Mouse (Mus musculus): ENCODE data around the gene Ephx1. TPM values are rescaled to one million over a fixed set of nuclear protein-coding genes. Genes with fewer than 3 reads are reported as not detected.

Gene Ephx1
- 2.0 and 2.6 TPM in 2 replicates for polyA plus RNA-seq (2015; fragmentation: Nextera tagmentation; extraction: Ambion mirVana)

DNA sequence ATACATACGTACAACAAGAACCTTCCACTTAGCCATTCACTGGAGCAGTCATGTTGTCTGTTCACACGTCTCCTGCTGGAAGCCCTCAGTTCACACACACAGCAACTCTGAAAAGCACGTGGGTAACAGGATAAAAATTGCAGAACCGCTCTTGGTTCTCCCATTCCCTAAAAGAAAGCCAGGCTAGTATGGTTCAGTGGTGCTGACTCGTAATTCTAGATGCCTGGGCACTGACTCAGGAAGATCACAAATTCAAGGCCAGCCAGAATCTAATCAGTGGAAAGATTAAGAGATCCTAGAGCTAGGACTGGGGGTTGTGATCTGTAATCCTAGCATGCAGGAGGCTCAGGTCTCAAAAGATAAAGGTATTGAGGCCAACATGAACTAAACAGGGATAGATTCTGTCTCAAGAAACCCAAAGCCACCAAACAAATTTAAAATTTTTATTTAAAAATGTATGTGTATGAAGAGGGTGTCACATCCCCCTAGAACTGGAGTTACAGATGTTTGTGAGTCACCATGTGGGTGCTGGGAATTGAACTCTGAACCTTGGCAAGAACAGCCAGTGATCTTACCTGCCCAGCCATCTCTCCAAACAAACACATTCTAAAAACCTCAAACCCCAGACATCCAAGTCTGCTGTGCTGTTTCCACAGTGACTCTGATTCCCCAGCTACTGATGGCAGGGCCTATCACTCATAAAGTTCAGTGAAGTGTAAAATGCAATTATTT, at the start of gene Ephx1:
Ephx1 (minus strand) TSS at position 149 of the 732 bp plus-strand sequence.
- no peak within 1 kb of the TSS for H3K4me2 ChIP-seq (replicated peaks)
- peaks cover 12% of the 10 kb centered on the region for H3K4me1 ChIP-seq (replicated peaks)
- H3K27me3 ChIP-seq: peaks cover 10% of the 10 kb centered on the region; the same call in 1 of the 2 replicates
- no peaks in the 10 kb centered on the region for H3K36me3 ChIP-seq
- WGBS: 69% methylated on average over 5 of the region's 5 CpGs
- no peak for ATAC-seq
- H3K9me3 ChIP-seq: no peaks in the 10 kb centered on the region
- H3K4me3 ChIP-seq (replicated peaks): no peak within 1 kb of the TSS
- no peak within 1 kb of the TSS for H3K9ac ChIP-seq (replicated peaks)
- H3K27ac ChIP-seq: no peak within 1 kb of the TSS

DNA sequence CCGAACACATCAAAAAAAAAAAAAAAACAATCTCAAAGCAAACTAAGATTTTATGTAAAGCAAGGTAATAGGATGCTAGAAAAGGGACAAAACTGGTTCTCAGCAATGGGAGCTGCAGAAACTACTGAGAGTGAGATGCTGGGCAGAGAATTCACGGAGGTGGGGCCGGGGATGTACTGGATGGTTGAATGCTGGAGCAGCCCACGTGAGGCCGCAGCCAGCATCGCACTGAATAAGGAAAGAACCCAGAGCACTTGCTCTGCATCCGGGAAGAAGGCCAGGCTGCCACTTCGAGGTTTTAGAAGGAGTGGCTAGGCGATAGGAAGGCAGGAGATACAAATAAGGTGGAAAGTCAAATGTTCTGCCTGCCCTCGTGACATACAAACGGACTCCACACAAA, 49.0 kb upstream of the Ephx1 start:
- H3K27ac ChIP-seq: no peak overlapping the region
- no peaks in the 10 kb centered on the region for H3K36me3 ChIP-seq
- no peaks in the 10 kb centered on the region for H3K27me3 ChIP-seq
- H3K4me1 ChIP-seq (replicated peaks): no peaks in the 10 kb centered on the region
- no peak overlapping the region for H3K4me3 ChIP-seq (replicated peaks)
- no peak overlapping the region for H3K9ac ChIP-seq (replicated peaks)
- ATAC-seq: no peak
- no peaks in the 10 kb centered on the region for H3K9me3 ChIP-seq
- H3K4me2 ChIP-seq (replicated peaks): no peak overlapping the region
- 78% methylated on average over 11 of the region's 11 CpGs for WGBS

DNA sequence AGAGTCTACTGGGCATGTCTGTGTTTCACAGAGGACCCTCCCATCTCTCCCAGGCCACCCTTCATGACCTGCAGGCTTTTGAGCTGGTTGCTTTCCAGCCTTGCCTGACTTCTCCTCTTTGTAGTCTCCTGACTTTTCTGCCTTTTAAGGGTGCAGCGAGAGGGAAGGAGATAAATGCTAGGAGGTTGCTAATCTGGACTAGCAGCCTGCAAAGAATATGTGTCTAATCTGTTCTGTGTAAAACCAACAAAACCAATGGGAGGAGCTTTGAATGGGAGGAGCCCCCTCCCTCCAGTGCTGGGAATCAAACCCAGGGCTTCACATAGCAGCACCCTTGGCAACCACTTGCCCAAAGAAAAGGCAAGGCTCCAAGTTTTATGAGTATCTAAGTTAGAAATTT, 47.6 kb upstream of the Ephx1 start:
- H3K27me3 ChIP-seq: no peaks in the 10 kb centered on the region
- H3K36me3 ChIP-seq: no peaks in the 10 kb centered on the region
- WGBS: 59% methylated on average over 1 of the region's 1 CpGs
- H3K27ac ChIP-seq: no peak overlapping the region
- no peaks in the 10 kb centered on the region for H3K9me3 ChIP-seq
- H3K4me1 ChIP-seq (replicated peaks): no peaks in the 10 kb centered on the region
- no peak overlapping the region for H3K4me2 ChIP-seq (replicated peaks)
- ATAC-seq: no peak
- H3K9ac ChIP-seq (replicated peaks): no peak overlapping the region
- no peak overlapping the region for H3K4me3 ChIP-seq (replicated peaks)

DNA sequence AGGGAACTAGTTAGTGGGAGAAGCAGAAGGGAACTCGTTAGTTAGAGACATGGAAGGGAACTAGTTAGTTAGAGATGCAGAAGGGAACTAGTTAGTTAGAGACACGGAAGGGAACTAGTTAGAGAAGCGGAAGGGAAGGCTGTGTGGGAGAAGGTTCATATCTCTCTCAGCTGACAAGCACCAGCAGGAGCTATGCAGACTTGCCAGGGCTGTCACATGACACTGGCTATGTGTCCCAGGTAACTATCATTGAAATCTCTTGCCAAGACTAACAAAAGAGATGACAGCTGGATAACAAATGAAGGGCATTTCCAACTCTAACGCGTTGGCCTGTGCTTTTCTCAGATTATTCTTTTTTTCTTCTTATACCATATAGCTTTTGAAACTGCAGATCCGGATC, 43.9 kb upstream of the Ephx1 start:
- H3K9ac ChIP-seq (replicated peaks): no peak overlapping the region
- no peaks in the 10 kb centered on the region for H3K4me1 ChIP-seq (replicated peaks)
- no peak for ATAC-seq
- no peak overlapping the region for H3K27ac ChIP-seq
- no peak overlapping the region for H3K4me3 ChIP-seq (replicated peaks)
- H3K9me3 ChIP-seq: no peaks in the 10 kb centered on the region
- no peaks in the 10 kb centered on the region for H3K36me3 ChIP-seq
- H3K4me2 ChIP-seq (replicated peaks): no peak overlapping the region
- 85% methylated on average over 6 of the region's 6 CpGs for WGBS
- no peaks in the 10 kb centered on the region for H3K27me3 ChIP-seq

DNA sequence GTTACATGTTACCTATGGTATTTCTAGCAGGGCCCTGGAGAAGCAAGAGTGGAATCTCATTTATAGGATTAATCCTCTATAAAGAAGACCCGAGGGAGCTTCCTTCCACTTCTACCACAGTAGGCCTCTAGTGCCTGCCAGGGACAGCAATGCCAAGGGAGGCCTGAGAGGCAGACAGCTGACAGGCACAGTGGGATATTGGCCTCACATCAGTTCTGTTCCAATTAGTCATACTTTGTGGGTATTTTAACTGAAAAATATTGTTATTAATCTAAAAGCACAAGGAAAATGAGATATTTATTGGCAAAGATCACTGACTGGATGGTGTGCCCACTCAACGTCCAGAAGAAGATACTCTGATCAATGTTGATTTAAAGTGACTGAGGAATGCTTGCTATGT, 43.3 kb upstream of the Ephx1 start:
- no peaks in the 10 kb centered on the region for H3K36me3 ChIP-seq
- H3K9me3 ChIP-seq: no peaks in the 10 kb centered on the region
- no peak overlapping the region for H3K4me3 ChIP-seq (replicated peaks)
- no peaks in the 10 kb centered on the region for H3K4me1 ChIP-seq (replicated peaks)
- no peak overlapping the region for H3K27ac ChIP-seq
- no peak for ATAC-seq
- no peak overlapping the region for H3K9ac ChIP-seq (replicated peaks)
- no peaks in the 10 kb centered on the region for H3K27me3 ChIP-seq
- 68% methylated on average over 2 of the region's 2 CpGs for WGBS
- no peak overlapping the region for H3K4me2 ChIP-seq (replicated peaks)

DNA sequence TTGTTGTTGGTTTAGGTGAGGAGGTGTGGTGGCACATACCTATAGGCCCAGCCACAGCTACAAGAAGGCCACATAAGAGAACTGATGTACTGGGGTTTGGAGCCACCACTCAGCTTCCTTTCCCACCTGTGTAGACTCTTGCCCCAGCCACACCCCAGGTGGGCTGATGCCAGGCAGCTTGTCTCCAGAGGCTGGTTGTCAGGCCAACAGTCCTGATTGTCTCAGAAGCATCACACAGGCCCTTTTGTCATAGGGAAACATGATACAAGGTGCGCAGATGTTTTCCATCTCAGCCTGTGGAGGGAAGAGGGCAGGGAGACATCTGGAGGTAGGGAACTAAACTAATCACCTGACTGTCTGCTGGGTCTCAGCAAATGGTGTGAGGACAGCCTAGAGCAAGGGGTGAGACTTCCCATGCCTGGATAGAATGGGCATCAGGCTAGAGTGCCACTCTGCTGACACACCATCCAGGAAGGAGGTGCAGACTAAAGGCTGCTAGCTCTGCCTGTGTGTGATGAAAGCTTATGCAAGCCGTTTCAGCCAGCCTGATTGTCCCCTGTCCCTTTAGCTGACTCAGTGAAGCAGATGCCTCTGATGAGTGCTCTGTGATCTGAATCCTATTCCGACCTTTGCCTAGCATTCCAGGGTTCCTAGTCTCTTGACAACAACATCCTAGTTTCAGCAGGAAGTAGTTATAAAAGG, 41.2 kb upstream of the Ephx1 start:
- H3K27me3 ChIP-seq: no peaks in the 10 kb centered on the region
- no peak overlapping the region for H3K9ac ChIP-seq (replicated peaks)
- no peak overlapping the region for H3K27ac ChIP-seq
- no peak overlapping the region for H3K4me3 ChIP-seq (replicated peaks)
- no peak overlapping the region for H3K4me2 ChIP-seq (replicated peaks)
- no peaks in the 10 kb centered on the region for H3K9me3 ChIP-seq
- no peaks in the 10 kb centered on the region for H3K4me1 ChIP-seq (replicated peaks)
- no peaks in the 10 kb centered on the region for H3K36me3 ChIP-seq
- ATAC-seq: no peak
- 69% methylated on average over 3 of the region's 3 CpGs for WGBS

DNA sequence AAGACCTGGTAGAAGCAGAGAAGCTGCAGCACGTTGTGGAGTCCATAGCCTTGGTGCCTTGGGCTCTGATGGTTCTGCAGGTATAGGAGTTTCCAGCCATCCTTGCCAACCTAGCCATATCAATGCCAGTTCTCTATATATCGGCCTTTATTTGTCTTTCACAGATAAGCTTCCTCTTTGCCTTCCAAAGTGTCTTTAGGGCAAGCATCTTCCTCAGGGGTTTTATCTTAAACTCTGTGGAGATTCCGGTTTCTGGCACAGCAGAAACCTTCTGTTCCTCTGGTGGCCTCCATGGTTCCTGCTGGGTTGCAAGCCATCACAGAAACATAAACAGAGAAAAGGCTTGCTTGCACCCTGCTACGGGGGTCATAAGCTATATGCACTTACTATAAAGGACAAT, 32.2 kb upstream of the Ephx1 start:
- Histone ChIP-seq H3K9me3 (no peaks in the 10 kb centered on the region), H3K9ac (replicated peaks) (no peak overlapping the region), H3K4me2 (replicated peaks) (no peak overlapping the region), H3K36me3 (no peaks in the 10 kb centered on the region), H3K4me1 (replicated peaks) (no peaks in the 10 kb centered on the region), H3K27me3 (no peaks in the 10 kb centered on the region), H3K4me3 (replicated peaks) (no peak overlapping the region), H3K27ac (no peak overlapping the region)
- ATAC-seq: no peak
- 91% methylated on average over 4 of the region's 4 CpGs for WGBS

DNA sequence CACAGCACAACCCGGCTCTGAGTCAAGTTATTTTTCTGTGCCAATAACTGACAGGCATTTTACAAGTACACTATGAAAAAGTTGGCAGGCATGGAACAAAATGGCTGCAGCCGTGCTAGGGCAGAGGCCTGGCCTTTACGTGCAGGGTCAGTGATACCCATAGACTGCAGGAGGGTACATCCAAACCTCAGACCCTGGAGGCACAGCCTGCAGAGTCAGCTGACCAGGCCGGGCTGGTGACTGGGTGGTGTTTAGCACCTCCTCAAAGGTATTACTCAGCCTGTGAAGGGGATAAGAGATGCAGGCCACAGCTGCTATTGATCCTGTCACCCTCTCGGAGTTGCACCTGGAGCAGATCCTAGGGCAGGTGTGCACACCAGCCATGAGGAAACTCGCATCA, 30.2 kb upstream of the Ephx1 start, which contains the start of gene 9130409I23Rik:
9130409I23Rik (plus strand) TSS at position 301 of the 400 bp plus-strand sequence.
- Histone ChIP-seq H3K9ac (replicated peaks) (no peak within 1 kb of the TSS), H3K36me3 (no peaks in the 10 kb centered on the region), H3K27ac (no peak within 1 kb of the TSS), H3K27me3 (no peaks in the 10 kb centered on the region), H3K4me1 (replicated peaks) (no peaks in the 10 kb centered on the region), H3K9me3 (no peaks in the 10 kb centered on the region), H3K4me2 (replicated peaks) (no peak within 1 kb of the TSS), H3K4me3 (replicated peaks) (no peak within 1 kb of the TSS)
- 90% methylated on average over 6 of the region's 6 CpGs for WGBS
- ATAC-seq: no peak

DNA sequence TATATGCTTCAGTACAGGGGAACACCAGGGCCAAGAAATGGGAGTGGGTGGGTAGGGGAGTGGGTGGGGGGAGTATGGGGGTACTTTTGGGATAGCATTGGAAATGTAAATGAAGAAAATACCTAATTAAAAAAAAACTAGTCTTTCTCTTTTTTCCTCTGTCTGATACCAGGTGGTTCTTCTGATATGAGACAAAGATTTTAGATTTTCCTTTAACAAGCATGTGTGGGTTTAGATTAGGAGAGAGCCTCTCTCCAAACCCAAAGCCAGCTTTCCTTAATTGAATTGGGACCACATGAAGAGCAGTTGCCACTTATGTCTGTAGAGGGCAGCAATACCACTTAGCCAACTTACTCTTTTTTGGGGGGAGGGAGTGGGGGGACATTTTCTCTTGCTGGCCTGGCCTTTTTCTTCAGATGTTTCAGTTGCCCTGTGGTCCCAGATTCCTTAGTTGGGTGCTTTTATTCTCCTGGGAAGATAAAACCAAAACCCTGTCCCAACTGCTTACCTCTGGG, 28.7 kb upstream of the Ephx1 start:
- Histone ChIP-seq H3K36me3 (no peaks in the 10 kb centered on the region), H3K9me3 (no peaks in the 10 kb centered on the region), H3K27ac (no peak overlapping the region), H3K9ac (replicated peaks) (no peak overlapping the region), H3K4me2 (replicated peaks) (no peak overlapping the region), H3K4me3 (replicated peaks) (no peak overlapping the region), H3K27me3 (no peaks in the 10 kb centered on the region), H3K4me1 (replicated peaks) (no peaks in the 10 kb centered on the region)
- ATAC-seq: no peak

DNA sequence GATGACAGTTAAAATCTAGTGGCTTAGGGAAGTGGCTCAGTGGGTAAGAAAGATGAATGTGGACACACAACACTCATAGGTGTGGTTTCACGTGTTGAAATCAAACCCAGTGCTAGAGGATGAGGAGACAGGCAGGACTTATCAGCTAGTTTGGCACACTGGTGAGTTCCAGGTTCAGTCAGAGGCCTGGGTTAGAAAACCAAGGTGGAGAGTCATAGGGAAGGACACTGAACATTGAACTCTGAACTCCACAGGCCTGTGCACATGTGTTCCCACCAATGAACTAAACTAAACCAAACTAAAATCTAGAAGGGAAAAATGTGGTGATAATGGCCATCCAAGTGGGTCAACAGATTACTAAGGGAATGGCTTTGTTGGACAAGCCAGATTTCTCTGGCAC, 26.8 kb upstream of the Ephx1 start:
- Histone ChIP-seq H3K9me3 (no peaks in the 10 kb centered on the region), H3K27ac (no peak overlapping the region), H3K4me3 (replicated peaks) (no peak overlapping the region), H3K4me2 (replicated peaks) (no peak overlapping the region), H3K27me3 (no peaks in the 10 kb centered on the region), H3K4me1 (replicated peaks) (no peaks in the 10 kb centered on the region), H3K9ac (replicated peaks) (no peak overlapping the region), H3K36me3 (no peaks in the 10 kb centered on the region)
- 67% methylated on average over 1 of the region's 1 CpGs for WGBS
- ATAC-seq: no peak

DNA sequence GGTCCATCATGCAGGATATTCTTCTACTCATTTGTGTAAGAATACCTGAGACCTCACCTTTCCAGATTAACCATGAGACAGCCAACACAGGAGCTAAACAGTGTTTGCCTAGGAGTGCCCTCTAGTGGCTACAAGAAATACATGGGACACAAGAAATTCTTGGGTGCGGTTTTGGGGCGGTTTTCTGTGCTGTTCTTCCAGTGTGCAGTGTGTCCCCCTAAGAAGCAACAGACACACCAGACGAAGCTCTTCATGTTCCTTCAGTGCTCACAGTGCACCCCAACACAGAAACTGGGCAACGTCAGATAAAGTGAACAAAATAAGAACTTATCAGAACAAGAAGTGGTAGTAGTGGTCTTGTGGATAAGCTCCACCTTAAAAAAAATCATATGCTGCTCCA, 18.9 kb upstream of the Ephx1 start:
- Histone ChIP-seq H3K9me3 (no peaks in the 10 kb centered on the region), H3K27me3 (no peaks in the 10 kb centered on the region), H3K27ac (no peak overlapping the region), H3K9ac (replicated peaks) (no peak overlapping the region), H3K4me2 (replicated peaks) (no peak overlapping the region), H3K4me1 (replicated peaks) (no peaks in the 10 kb centered on the region), H3K4me3 (replicated peaks) (no peak overlapping the region), H3K36me3 (no peaks in the 10 kb centered on the region)
- WGBS: 15% methylated on average over 4 of the region's 4 CpGs
- no peak for ATAC-seq

DNA sequence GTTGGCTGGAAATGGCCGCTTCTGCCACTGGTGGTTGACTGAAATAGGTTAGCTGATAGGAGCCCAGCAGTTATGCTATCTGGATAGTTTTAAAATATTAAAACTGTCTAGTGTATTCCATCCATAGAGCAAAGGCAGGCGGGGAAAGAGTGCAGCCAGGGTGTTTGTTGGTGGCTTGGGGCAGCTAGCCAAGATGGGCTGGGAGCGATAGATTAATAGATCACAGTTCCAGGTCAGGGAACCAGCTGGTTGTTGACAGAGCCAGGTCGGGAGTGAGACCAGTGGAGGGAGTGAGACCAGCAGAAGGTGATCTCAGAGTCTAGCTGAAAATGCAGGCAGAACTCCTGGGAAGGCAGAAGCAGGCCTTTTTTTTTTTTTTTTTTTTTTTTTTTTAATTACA, 16.9 kb upstream of the Ephx1 start:
- H3K36me3 ChIP-seq: no peaks in the 10 kb centered on the region
- no peak for ATAC-seq
- no peak overlapping the region for H3K4me3 ChIP-seq (replicated peaks)
- H3K27me3 ChIP-seq: no peaks in the 10 kb centered on the region
- WGBS: 85% methylated on average over 4 of the region's 4 CpGs
- H3K4me2 ChIP-seq (replicated peaks): no peak overlapping the region
- H3K27ac ChIP-seq: no peak overlapping the region
- no peaks in the 10 kb centered on the region for H3K4me1 ChIP-seq (replicated peaks)
- no peaks in the 10 kb centered on the region for H3K9me3 ChIP-seq
- H3K9ac ChIP-seq (replicated peaks): no peak overlapping the region
